ENCODE assay signal across 10 mouse cellular contexts in genomic region chr1:75422216-75422822, GRCm38 (mm10). TPM values are rescaled to one million over a fixed set of nuclear protein-coding genes. Genes with fewer than 3 reads are reported as not detected.
DNase-seq lines count a peak whose midpoint lies in the region; ATAC-seq lines count a peak whose summit lies in the region.
"Had no signal": no experiment of that assay in that cellular context is flagged by ENCODE, and none has a peak within 500 bp of the region (broad histone marks: within the 10 kb centered on the region; RNA-seq: fewer than 3 reads in every experiment).

No protein-coding gene starts in this region.

- peak overlapping the region; percentile 69 for H3K9ac ChIP-seq in heart, embryonic 11.5 days (ENCODE audit: low read depth, low read length)
- H3K9ac ChIP-seq in liver, embryonic 12.5 days = 0 out of 2 replicates have a peak overlapping the region, but pooled peaks have one; percentile 17

- H3K9me3 ChIP-seq in heart, embryonic 11.5 days (replicated peaks; ENCODE audit: control insufficient read depth, low read length) = no peaks in the 10 kb centered on the region
- H3K9me3 ChIP-seq in liver, embryonic 12.5 days (replicated peaks) = no peaks in the 10 kb centered on the region

- peak overlapping the region; percentile 32 for H3K4me3 ChIP-seq in heart, embryonic 11.5 days (ENCODE audit: low read depth, low read length)
- H3K4me3 ChIP-seq in liver, embryonic 12.5 days = peak overlapping the region; percentile 26

- ATAC-seq in heart, embryonic 11.5 days (replicated peaks; ENCODE audit: insufficient number of reproducible peaks, low FRiP score, low TSS enrichment) = no peak
- no peak for ATAC-seq in liver, embryonic 12.5 days

- H3K36me3 ChIP-seq in heart, embryonic 11.5 days (ENCODE audit: control insufficient read depth, insufficient read depth, low read length) = peaks cover 5% of the 10 kb centered on the region; the same call in 1 of the 2 replicates
- H3K36me3 ChIP-seq in liver, embryonic 12.5 days = no peaks in the 10 kb centered on the region

- peaks cover 25% of the 10 kb centered on the region for H3K4me1 ChIP-seq in heart, embryonic 11.5 days (ENCODE audit: control insufficient read depth, insufficient read depth, low read length)
- peaks cover 31% of the 10 kb centered on the region for H3K4me1 ChIP-seq in liver, embryonic 12.5 days

- H3K27ac ChIP-seq in heart, embryonic 11.5 days (ENCODE audit: low read depth, low read length) = no peak overlapping the region
- no peak overlapping the region for H3K27ac ChIP-seq in liver, embryonic 12.5 days

- H3K4me2 ChIP-seq in heart, embryonic 11.5 days = peak overlapping the region; percentile 63
- H3K4me2 ChIP-seq in liver, embryonic 12.5 days = peak overlapping the region; percentile 56

- peaks cover 28% of the 10 kb centered on the region for H3K27me3 ChIP-seq in heart, embryonic 11.5 days (ENCODE audit: control insufficient read depth, insufficient read depth, low read length)
- peaks cover 88% of the 10 kb centered on the region for H3K27me3 ChIP-seq in liver, embryonic 12.5 days (replicated peaks)

- 7% methylated on average over 19 of the region's 32 CpGs for WGBS in heart, embryonic 11.5 days (ENCODE audit: insufficient replicate concordance)
- WGBS in liver, embryonic 12.5 days (ENCODE audit: insufficient replicate concordance) = 3% methylated on average over 32 of the region's 32 CpGs

- DNase-seq in heart, postnatal 36 days = no peak
- DNase-seq in thymus, postnatal 4 days = peak; percentile 44
- no peak for DNase-seq in thymus, postnatal 36 days
- DNase-seq in spleen, adult 18-20 months = no peak
- DNase-seq in lung, postnatal 14 days = no peak
- DNase-seq in natural killer cell, adult 2 months (ENCODE audit: low spot score in 2 of 2) = no peak

- intact Hi-C loops in heart, postnatal 36 days (cut with DNase I) = no loop called here

RNA-seq across cellular contexts. Expression of gene Gmppa, which starts 13.4 kb away (rescaled TPM):
- 49.8 and 57.2 TPM in 2 replicates for polyA plus RNA-seq in heart, embryonic 11.5 days (2014; fragmentation: Nextera tagmentation; extraction: Ambion mirVana)
- 10 to 100 TPM; 35.5 to 39.9 TPM for total RNA-seq in heart, postnatal 36 days (2021)
- 44.0 and 47.9 TPM in 2 replicates for polyA plus RNA-seq in liver, embryonic 12.5 days (2016; fragmentation: Nextera tagmentation; extraction: Ambion mirVana)

RNA-seq across cellular contexts. Expression of gene Asic4, which starts 27.9 kb away (rescaled TPM):
- 0.11 TPM in 2 replicates for polyA plus RNA-seq in heart, embryonic 11.5 days (2014; fragmentation: Nextera tagmentation; extraction: Ambion mirVana)
- not detected for total RNA-seq in heart, postnatal 36 days (2021)
- polyA plus RNA-seq in liver, embryonic 12.5 days (2016; fragmentation: Nextera tagmentation; extraction: Ambion mirVana) = 0.83 and 1.3 TPM in 2 replicates
- total RNA-seq: gastrocnemius, adult 18-20 months; liver, adult 2 months had no signal
- polyA plus RNA-seq: liver, adult 2 months had no signal

RNA-seq across cellular contexts. Expression of gene Speg, which starts 47.2 kb away (rescaled TPM):
- polyA plus RNA-seq in heart, embryonic 11.5 days (2014; fragmentation: Nextera tagmentation; extraction: Ambion mirVana) = 60.7 and 66.5 TPM in 2 replicates
- 100 to 1,000 TPM; 120 to 128 TPM for total RNA-seq in heart, postnatal 36 days (2021)
- 11.4 and 14.3 TPM in 2 replicates for polyA plus RNA-seq in liver, embryonic 12.5 days (2016; fragmentation: Nextera tagmentation; extraction: Ambion mirVana)

RNA-seq across cellular contexts. Expression of gene Chpf, which starts 56.8 kb away (rescaled TPM):
- polyA plus RNA-seq in heart, embryonic 11.5 days (2014; fragmentation: Nextera tagmentation; extraction: Ambion mirVana) = 21.4 and 24.6 TPM in 2 replicates
- total RNA-seq in heart, postnatal 36 days (2021) = 10 to 100 TPM; 25.5 to 26.8 TPM
- 13.0 and 14.5 TPM in 2 replicates for polyA plus RNA-seq in liver, embryonic 12.5 days (2016; fragmentation: Nextera tagmentation; extraction: Ambion mirVana)

RNA-seq across cellular contexts. Expression of gene Tmem198, which starts 57.0 kb away (rescaled TPM):
- polyA plus RNA-seq in heart, embryonic 11.5 days (2014; fragmentation: Nextera tagmentation; extraction: Ambion mirVana) = 0.14 and 0.54 TPM in 2 replicates
- under 1 TPM; 0.11 to 0.19 TPM for total RNA-seq in heart, postnatal 36 days (2021)
- polyA plus RNA-seq in liver, embryonic 12.5 days (2016; fragmentation: Nextera tagmentation; extraction: Ambion mirVana) = 0.18 and 0.20 TPM in 2 replicates
